Mouse (Mus musculus) adipocyte (in vitro differentiated cells): Measurements from ENCODE around the gene Cbfa2t3.
A peak's percentile ranks its signal among the peaks of the same experiment; 100 is the strongest.

Experiments used
- DNase-seq: peaks from one replicate; pipeline ENCODE4 v3.0.0-alpha.2; 2016; ENCODE audit warnings: low spot score

Gene Cbfa2t3

GRCm38 (mm10) chr8:122691018-122691417 lies 7.9 kb downstream of the Cbfa2t3 start:
- peak; percentile 75 for DNase-seq

- no peak for DNase-seq
Measured at GRCm38 (mm10) chr8:122689315-122689714, 9.6 kb downstream of the Cbfa2t3 start.

- no peak for DNase-seq
Measured at GRCm38 (mm10) chr8:122686879-122687278, 12.0 kb downstream of the Cbfa2t3 start.

GRCm38 (mm10) chr8:122685097-122685861 lies 13.6 kb downstream of the Cbfa2t3 start:
- no peak for DNase-seq

GRCm38 (mm10) chr8:122682820-122683219 lies 16.1 kb downstream of the Cbfa2t3 start:
- no peak for DNase-seq

GRCm38 (mm10) chr8:122680171-122680570 lies 18.7 kb downstream of the Cbfa2t3 start:
- no peak for DNase-seq

GRCm38 (mm10) chr8:122679325-122679920 lies 19.5 kb downstream of the Cbfa2t3 start:
- no peak for DNase-seq

GRCm38 (mm10) chr8:122678896-122679210 lies 20.1 kb downstream of the Cbfa2t3 start:
- no peak for DNase-seq

- DNase-seq: no peak
Measured at GRCm38 (mm10) chr8:122678061-122678895, 20.6 kb downstream of the Cbfa2t3 start.

GRCm38 (mm10) chr8:122677481-122678021 lies 21.4 kb downstream of the Cbfa2t3 start:
- no peak for DNase-seq

GRCm38 (mm10) chr8:122676621-122677480 lies 22.1 kb downstream of the Cbfa2t3 start:
- no peak for DNase-seq

- no peak for DNase-seq
Measured at GRCm38 (mm10) chr8:122675596-122676420, 23.1 kb downstream of the Cbfa2t3 start.

GRCm38 (mm10) chr8:122674999-122675398 lies 23.9 kb downstream of the Cbfa2t3 start:
- DNase-seq: no peak

GRCm38 (mm10) chr8:122673989-122674388 lies 24.9 kb downstream of the Cbfa2t3 start:
- no peak for DNase-seq

GRCm38 (mm10) chr8:122671894-122672293 lies 27.0 kb downstream of the Cbfa2t3 start:
- DNase-seq: no peak

GRCm38 (mm10) chr8:122670718-122671117 lies 28.2 kb downstream of the Cbfa2t3 start:
- no peak for DNase-seq

GRCm38 (mm10) chr8:122670001-122670400 lies 28.9 kb downstream of the Cbfa2t3 start:
- DNase-seq: no peak

- no peak for DNase-seq
Measured at GRCm38 (mm10) chr8:122669370-122669769, 29.5 kb downstream of the Cbfa2t3 start.

GRCm38 (mm10) chr8:122667854-122668253 lies 31.1 kb downstream of the Cbfa2t3 start:
- DNase-seq: no peak

GRCm38 (mm10) chr8:122666827-122667226 lies 32.1 kb downstream of the Cbfa2t3 start:
- no peak for DNase-seq

- no peak for DNase-seq
Measured at GRCm38 (mm10) chr8:122666338-122666764, 32.6 kb downstream of the Cbfa2t3 start.
